Mouse (Mus musculus) adrenal gland, postnatal 0 days (tissue): ENCODE results near the gene Trim9. TPM values are rescaled to one million over a fixed set of nuclear protein-coding genes. Genes with fewer than 3 reads are reported as not detected.

ENCODE experiments used
- polyA plus RNA-seq: library from polyadenylated mRNA; unstranded; fragments of >200 nt; fragmentation: Nextera tagmentation; extraction: Ambion mirVana; gene quantifications from 2 replicates; pipeline ENCODE4 v1.2.1, GENCODE M21; 2015

The Trim9 gene
- polyA plus RNA-seq: 2.1 and 3.1 TPM in 2 replicates

DNA sequence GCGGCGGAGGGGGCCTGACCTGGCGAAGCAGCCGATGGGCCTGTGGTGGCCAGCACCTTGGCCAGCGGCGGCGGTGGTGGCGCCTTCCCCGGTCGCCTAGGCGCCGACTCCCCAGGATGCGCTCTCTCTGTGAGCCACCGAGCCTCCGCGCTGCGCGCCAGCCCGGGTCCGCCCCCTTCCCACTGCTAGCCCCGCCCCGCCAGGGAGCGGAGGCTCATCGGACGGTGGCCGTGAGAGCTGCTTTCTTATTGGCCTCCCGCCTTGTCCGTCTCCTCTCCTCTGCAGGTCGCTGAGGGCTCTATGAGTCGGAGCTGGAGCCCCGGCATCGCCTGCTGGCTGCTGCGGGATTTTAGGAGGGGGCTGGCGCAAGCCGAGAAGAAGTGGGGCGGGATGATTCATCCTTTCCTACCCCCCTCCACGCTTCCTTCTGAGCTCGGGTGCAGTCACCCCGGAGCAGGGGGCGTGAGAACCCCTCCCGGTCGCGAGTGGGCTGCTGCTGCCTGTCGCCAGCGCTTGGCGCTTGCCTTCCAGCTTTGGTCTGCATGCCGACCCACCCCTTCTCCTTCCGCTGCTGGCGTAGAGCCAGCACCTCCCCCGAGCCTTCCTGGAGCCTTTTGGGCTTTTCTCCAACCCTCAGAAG lies at the start of gene Trim9:
Gene Trim9, minus strand, starts transcription at position 413 of the 640 bp plus-strand sequence.

GRCm38 (mm10) chr12:70231294-70231693 lies 116.1 kb downstream of the Trim9 start, which contains the start of gene Pygl:
TSS of gene Pygl (minus strand) at chr12:70231488.

Other genes starting within 250 kb of the Trim9 start
- gene Nin, start 233.9 kb downstream of the Trim9 start, polyA plus RNA-seq: 3.6 and 5.0 TPM in 2 replicates
- gene Abhd12b, start 193.5 kb downstream of the Trim9 start, polyA plus RNA-seq: 0.09 TPM in 1 of 2 replicates, not detected in the other
- 30.2 and 33.4 TPM in 2 replicates for gene Pygl, start 116.1 kb downstream of the Trim9 start, polyA plus RNA-seq
- gene Tmx1, start 105.5 kb upstream of the Trim9 start, polyA plus RNA-seq: 94.0 and 119 TPM in 2 replicates